Mouse (Mus musculus): ENCODE data around the gene Chek2. TPM values are rescaled to one million over a fixed set of nuclear protein-coding genes. Genes with fewer than 3 reads are reported as not detected.
"Not testable (repeated sequence)": the region's sequence is repeated elsewhere in the genome, so short reads cannot be mapped to it uniquely, and the experiment has no call there.

The Chek2 gene
- polyA plus RNA-seq, 2 experiments, result 16.2 to 18.1 TPM

DNA sequence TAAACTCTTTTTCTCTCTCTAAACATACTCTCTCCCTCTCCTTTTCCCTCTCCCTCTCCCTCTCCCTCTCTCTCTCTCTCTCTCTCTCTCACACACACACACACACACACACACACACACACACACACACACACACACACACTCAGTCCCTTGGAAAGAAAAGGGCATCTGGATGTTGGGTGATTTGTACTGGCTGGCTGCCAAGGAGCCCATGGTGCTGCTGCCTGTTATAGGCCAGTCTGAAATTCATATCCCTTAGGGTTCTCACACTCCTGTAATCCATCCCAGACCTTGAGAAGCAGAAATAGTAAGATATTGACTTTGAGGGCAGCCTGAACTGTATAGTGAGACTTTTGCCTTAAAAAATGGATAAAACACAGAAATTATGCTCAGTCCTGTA lies 34.9 kb downstream of the Chek2 start:
- no peak overlapping the region; the same call in 1 of the 2 replicates for H3K27ac ChIP-seq (replicated peaks; ENCODE audit: low read depth, low read length)
- H3K36me3 ChIP-seq (ENCODE audit: control insufficient read depth, insufficient read depth, low read length), result no peaks in the 10 kb centered on the region
- H3K4me3 ChIP-seq (replicated peaks; ENCODE audit: low read length), result no peak overlapping the region
- H3K9ac ChIP-seq (ENCODE audit: low read depth, low read length, severe bottlenecking), result no peak overlapping the region
- H3K4me2 ChIP-seq (replicated peaks; ENCODE audit: low read depth, low read length, severe bottlenecking), result no peak overlapping the region
- peaks cover 10% of the 10 kb centered on the region for H3K4me1 ChIP-seq (ENCODE audit: control insufficient read depth, insufficient read depth, low read length)
- H3K27me3 ChIP-seq (ENCODE audit: control insufficient read depth, insufficient read depth, low read length), result no peaks in the 10 kb centered on the region
- DNase-seq (ENCODE audit: low spot score) (peak; percentile 67), ATAC-seq (ENCODE audit: low FRiP score, low read depth) (peak; percentile 58; the same call in 1 of the 2 replicates)
- no peak for TF ChIP-seq POLR2A (IDR thresholded peaks at IDR 0.05; ENCODE audit: borderline replicate concordance, extremely low read depth, insufficient read depth, insufficient read length)
- H3K9me3 ChIP-seq (ENCODE audit: control insufficient read depth, low read length), result no peaks in the 10 kb centered on the region

GRCm38 (mm10) chr5:110875286-110875685 lies 35.5 kb downstream of the Chek2 start:
- TF ChIP-seq POLR2A (IDR thresholded peaks at IDR 0.05; ENCODE audit: borderline replicate concordance, extremely low read depth, insufficient read depth, insufficient read length), result no peak

DNA sequence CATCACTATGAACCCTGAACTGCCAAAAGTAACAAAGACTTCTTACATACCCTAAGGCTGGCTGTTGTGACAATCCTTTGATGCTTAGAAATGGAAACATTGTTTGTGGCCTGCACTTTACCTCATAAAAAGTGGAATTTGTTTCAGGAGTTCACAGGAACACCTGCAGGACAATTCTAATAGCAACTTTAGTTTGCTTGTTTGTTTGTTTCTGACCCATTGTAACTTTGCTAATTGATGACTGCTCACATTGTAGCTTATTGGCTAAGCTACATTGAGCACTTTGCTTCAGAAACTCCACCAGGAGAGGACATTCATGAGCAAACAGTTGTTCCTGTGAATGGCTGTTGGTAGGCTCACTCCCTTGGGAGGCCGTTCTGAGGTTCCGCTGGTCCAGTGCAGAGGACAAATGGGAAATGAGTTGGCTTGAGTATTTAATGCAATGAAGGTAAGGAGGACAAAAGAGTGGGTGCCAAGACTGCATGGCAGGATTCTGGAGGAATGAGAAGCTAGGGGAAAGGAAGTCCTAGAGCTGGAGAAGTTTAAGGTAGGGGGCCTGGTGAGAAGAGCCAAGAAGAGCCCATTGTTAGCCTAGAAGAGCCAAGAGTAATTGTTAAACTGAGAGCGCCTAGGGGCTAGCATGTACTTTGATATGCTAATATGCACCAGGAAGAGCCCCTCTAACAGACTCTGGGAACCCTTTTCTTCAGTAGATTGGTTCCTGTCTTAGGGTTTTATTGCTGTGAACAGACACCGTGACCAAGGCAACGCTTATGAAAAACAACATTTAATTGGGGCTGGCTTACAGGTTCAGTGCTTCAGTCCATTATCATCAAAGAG lies 38.1 kb downstream of the Chek2 start:
- DNase-seq (ENCODE audit: low spot score) (no peak), ATAC-seq (ENCODE audit: low FRiP score, low read depth) (no peak)
- no peaks in the 10 kb centered on the region for H3K9me3 ChIP-seq (ENCODE audit: control insufficient read depth, low read length)
- no peaks in the 10 kb centered on the region for H3K36me3 ChIP-seq (ENCODE audit: control insufficient read depth, insufficient read depth, low read length)
- no peak overlapping the region for H3K4me2 ChIP-seq (replicated peaks; ENCODE audit: low read depth, low read length, severe bottlenecking)
- H3K9ac ChIP-seq (ENCODE audit: low read depth, low read length, severe bottlenecking), result no peak overlapping the region
- peaks cover 14% of the 10 kb centered on the region for H3K4me1 ChIP-seq (ENCODE audit: control insufficient read depth, insufficient read depth, low read length)
- no peak for TF ChIP-seq POLR2A (IDR thresholded peaks at IDR 0.05; ENCODE audit: borderline replicate concordance, extremely low read depth, insufficient read depth, insufficient read length)
- no peak overlapping the region for H3K27ac ChIP-seq (replicated peaks; ENCODE audit: low read depth, low read length)
- WGBS, result 72% methylated on average over 5 of the region's 5 CpGs
- no peak overlapping the region for H3K4me3 ChIP-seq (replicated peaks; ENCODE audit: low read length)
- H3K27me3 ChIP-seq (ENCODE audit: control insufficient read depth, insufficient read depth, low read length), result no peaks in the 10 kb centered on the region

More at GRCm38 (mm10) chr5:110875286-110875685, 35.5 kb downstream of the Chek2 start:
- Histone ChIP-seq H3K4me1 (ENCODE audit: control insufficient read depth, insufficient read depth, low read length) (peaks cover 10% of the 10 kb centered on the region), H3K4me2 (replicated peaks; ENCODE audit: low read depth, low read length, severe bottlenecking) (no peak overlapping the region), H3K27me3 (ENCODE audit: control insufficient read depth, insufficient read depth, low read length) (no peaks in the 10 kb centered on the region), H3K9me3 (ENCODE audit: control insufficient read depth, low read length) (no peaks in the 10 kb centered on the region), H3K36me3 (ENCODE audit: control insufficient read depth, insufficient read depth, low read length) (no peaks in the 10 kb centered on the region), H3K9ac (ENCODE audit: low read depth, low read length, severe bottlenecking) (no peak overlapping the region), H3K4me3 (replicated peaks; ENCODE audit: low read length) (no peak overlapping the region), H3K27ac (replicated peaks; ENCODE audit: low read depth, low read length) (peak overlapping the region; percentile 38; the same call in 1 of the 2 replicates)
- DNase-seq (ENCODE audit: low spot score), result no peak
- no peak for ATAC-seq (ENCODE audit: low FRiP score, low read depth)
- WGBS, result 57% methylated on average over 1 of the region's 1 CpGs

GRCm38 (mm10) chr5:110878526-110878925 lies 38.7 kb downstream of the Chek2 start:
- H3K9ac ChIP-seq (ENCODE audit: low read depth, low read length, severe bottlenecking); H3K27me3 ChIP-seq (ENCODE audit: control insufficient read depth, insufficient read depth, low read length); H3K4me2 ChIP-seq (replicated peaks; ENCODE audit: low read depth, low read length, severe bottlenecking); H3K36me3 ChIP-seq (ENCODE audit: control insufficient read depth, insufficient read depth, low read length); H3K27ac ChIP-seq (replicated peaks; ENCODE audit: low read depth, low read length); DNase-seq (ENCODE audit: low spot score); H3K4me3 ChIP-seq (replicated peaks; ENCODE audit: low read length); ATAC-seq (ENCODE audit: low FRiP score, low read depth); H3K9me3 ChIP-seq (ENCODE audit: control insufficient read depth, low read length): not testable (repeated sequence)
- peaks cover 14% of the 10 kb centered on the region for H3K4me1 ChIP-seq (ENCODE audit: control insufficient read depth, insufficient read depth, low read length)
- 100% methylated on average over 1 of the region's 1 CpGs for WGBS

- Histone ChIP-seq H3K27ac (replicated peaks; ENCODE audit: low read depth, low read length) (peak overlapping the region; percentile 86), H3K4me1 (ENCODE audit: control insufficient read depth, insufficient read depth, low read length) (peaks cover 14% of the 10 kb centered on the region), H3K4me2 (replicated peaks; ENCODE audit: low read depth, low read length, severe bottlenecking) (peak overlapping the region; percentile 72), H3K27me3 (ENCODE audit: control insufficient read depth, insufficient read depth, low read length) (no peaks in the 10 kb centered on the region), H3K36me3 (ENCODE audit: control insufficient read depth, insufficient read depth, low read length) (no peaks in the 10 kb centered on the region; the same call in 1 of the 2 replicates), H3K4me3 (replicated peaks; ENCODE audit: low read length) (peak overlapping the region; percentile 83), H3K9ac (ENCODE audit: low read depth, low read length, severe bottlenecking) (peak overlapping the region; percentile 92), H3K9me3 (ENCODE audit: control insufficient read depth, low read length) (no peaks in the 10 kb centered on the region)
- TF ChIP-seq POLR2A (IDR thresholded peaks at IDR 0.05; ENCODE audit: borderline replicate concordance, extremely low read depth, insufficient read depth, insufficient read length), result no peak
- no peak for DNase-seq (ENCODE audit: low spot score)
- 63% methylated on average over 7 of the region's 7 CpGs for WGBS
- ATAC-seq (ENCODE audit: low FRiP score, low read depth), result no peak
Measured at GRCm38 (mm10) chr5:110879042-110879441, 39.3 kb downstream of the Chek2 start.

Measured in limb, embryonic 14.5 days (tissue).